Mouse (Mus musculus) right cerebral cortex, adult 2 months (tissue): ENCODE data around the gene Rapgef4.

Source experiments
- DNase-seq, 2 experiments: peaks; one replicate each; pipeline ENCODE4 v3.0.0; 2021 to 2022; ENCODE audit warnings: low spot score in 2 of 2

Rapgef4 gene

DNA sequence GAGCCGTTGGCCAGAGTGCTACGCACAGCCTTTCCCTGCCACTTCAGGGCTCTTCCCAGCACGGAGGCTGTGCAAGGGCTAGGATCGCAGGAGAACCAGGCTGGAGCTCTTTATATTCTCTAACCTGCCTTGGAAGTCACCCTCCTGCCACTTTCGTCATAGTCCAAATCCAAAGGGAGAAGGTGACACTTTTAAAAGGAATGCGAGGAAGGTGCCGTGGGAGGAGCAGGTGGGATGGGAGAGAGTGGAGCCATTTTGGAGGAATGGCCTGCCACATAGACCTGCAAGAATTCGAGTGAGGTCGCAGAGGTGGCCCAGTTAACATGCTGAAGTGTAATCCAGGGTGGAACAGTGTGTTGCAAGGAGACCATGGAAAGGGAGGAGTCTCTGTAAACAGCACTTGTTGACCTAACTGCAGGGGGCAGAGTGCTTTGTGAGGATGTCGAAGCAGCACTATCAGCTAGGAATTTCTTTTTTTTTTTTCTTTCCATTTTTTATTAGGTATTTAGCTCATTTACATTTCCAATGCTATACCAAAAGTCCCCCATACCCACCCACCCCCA, 94.0 kb downstream of the Rapgef4 start:
- DNase-seq, result no peak

DNA sequence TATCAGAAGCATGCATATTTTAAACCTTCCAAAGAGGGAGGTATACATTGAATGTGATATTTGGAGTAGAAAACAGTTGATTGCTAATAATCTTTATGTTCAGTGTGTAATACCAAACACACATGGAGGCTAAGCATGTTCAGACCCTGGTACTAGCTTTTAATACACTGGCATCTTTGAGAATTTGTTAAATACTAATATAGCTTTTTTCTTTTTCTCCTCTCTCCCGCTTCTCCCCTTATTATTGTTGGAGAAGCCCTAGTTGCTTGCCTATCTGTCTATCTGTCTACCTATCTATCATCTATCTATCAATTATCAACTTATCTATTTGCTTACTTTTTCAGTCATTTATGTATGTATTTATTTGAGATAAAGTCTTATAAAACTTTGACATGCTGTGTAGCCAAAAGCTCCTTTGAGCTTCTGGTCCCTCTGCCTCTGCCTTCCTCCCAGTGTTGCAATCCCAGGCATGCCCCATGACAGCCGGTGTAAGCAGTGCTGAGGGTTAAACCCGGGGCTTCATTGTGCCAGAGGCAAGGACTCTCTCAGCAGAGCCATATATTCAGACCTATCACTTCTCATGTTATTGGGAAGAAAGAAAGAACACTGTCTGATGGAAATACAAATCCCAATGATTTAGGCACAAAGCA, 96.6 kb downstream of the Rapgef4 start:
- DNase-seq, result no peak

DNA sequence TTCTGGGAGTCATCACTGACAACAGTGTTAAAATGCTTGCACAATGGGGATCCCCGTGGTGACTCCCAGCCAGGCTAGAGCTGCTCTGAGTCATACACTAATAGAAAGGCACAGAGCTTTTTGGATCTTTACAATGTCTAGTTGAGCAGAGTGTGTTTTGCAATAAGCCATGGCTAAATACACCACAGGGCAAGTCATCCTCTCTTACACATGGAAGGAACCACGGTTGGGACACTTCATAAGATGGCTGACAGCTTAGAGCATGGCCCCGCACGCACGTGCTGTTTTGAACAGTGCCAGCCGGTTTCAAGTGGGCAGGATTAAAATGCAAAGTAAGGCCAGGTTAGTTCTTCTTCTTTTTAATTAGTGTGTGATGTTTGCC, 97.1 kb downstream of the Rapgef4 start:
- DNase-seq, result no peak

DNA sequence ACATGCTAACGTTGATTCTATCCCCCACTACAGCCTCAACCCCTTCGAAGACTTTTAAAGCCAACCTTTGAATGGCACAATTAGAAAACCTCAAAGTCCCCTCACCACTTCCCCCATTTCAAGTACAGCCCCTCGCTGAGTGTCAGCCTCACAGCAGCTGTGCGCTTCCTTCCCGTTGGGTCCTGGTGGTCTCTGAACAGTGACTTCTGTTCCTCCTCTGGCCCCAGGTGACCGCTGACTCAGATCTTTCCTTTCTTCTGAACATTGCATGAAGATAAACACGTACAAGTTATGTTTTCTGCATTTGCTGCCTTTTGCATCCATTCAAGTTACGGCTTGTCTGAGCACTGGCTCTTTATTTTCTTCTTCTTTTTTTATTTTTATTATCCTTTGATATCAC, 98.1 kb downstream of the Rapgef4 start:
- DNase-seq, result no peak

DNA sequence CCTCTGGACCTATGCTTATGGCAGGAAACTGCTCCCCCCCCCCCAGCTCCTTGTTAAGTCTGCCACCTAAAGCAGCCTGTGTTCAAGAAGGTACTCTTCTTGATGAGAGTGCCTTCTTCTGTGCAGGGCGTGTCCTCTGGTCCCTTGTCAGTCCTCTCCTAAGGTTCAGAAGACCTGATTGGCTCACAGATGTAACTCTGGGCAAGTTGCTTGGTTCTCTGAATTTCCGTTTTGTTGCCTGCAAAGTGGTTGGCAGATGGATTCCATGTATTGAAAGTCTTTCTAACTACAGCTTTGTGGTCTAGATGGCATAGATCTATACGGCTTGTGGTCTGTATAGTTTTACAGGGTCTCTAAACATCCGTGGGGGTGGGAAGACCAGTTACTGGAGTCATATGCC, 101.8 kb downstream of the Rapgef4 start:
- no peak for DNase-seq

DNA sequence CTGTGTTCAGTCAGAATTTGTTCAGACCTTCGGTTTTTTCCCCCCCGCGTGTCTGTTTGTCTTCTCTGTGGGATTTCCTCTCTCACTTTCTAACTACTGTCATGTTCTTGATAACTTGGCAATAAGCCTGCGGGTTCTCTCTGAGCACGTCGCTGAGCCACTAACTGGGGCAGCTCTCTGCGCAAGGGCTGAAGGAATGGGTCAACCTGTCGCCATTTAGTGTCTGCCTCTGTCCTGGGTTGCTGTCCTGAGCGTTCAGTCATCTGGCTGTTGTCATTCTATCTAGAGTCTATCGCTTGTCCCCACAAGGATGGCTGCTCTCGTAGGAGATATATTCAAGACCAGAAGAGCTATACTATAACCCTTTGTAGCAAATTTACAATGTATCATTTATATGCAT, 107.8 kb downstream of the Rapgef4 start:
- DNase-seq, result no peak

DNA sequence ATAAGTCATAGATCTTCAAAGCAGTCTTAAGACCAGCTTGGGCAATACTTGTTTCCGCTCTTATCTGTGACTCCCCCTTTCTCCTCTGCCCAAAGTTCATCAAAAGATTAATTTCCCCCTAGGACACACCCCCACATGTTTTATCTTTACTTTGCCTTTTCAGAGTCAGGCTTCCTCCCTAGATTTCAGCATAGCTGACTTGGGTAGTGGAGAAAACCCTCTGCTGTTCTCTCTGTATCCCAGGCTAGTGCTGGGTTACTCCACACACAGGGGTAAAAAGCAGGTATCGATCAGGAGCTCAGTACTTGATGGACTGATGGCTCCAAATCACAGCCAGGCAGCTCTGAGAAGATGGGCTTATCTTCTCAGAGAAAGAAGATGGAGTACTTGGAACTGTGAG, 109.0 kb downstream of the Rapgef4 start:
- DNase-seq, result no peak

DNA sequence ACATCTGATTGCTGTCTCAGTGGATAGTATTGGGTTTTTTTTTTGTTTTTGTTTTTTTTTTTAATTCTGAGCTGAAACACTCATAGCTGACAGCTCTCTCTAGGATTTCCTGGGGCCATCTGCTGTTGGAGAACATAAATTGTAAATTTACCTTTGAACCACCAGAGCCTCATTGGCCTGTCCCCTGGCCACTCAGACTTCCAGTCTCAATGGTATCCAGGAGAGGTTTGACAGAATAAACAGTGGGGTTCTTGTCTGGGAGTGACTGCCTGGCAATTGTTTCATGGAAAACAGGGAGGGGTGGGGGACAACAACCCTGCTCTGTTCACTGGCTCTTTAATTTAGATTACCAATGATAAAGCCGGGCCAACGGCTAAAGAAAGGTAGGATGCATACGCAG, 111.0 kb downstream of the Rapgef4 start:
- DNase-seq, result no peak

DNA sequence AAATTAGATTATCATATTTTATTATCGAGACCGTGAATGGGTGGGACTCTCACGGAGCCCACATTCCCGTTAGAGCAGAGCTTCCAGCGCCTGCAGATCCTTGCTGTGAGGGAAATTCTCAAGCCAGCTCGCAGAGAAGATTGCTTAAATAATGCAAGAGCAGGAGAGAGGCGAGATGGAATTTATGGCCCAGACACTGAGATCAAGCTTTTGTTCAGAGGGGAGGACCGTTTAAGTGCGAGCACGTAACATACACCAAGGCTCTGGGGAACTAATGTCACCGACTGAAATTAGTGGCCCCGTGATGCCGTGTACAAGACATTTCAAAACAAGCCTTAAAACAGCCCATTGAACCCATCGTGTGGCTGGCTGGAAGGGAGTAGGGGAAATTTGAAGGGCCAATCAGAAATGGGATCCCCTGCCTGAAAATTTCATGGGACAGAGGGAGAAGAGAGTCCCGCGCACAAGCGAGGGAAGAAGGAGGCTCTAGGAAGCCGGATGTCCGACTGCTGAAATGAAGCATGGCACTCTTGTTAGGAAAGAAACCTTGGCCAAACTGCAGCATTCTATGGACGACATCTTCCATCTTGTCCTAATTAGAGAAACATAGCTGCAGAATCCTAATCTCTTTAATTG, 112.5 kb downstream of the Rapgef4 start:
- no peak for DNase-seq

DNA sequence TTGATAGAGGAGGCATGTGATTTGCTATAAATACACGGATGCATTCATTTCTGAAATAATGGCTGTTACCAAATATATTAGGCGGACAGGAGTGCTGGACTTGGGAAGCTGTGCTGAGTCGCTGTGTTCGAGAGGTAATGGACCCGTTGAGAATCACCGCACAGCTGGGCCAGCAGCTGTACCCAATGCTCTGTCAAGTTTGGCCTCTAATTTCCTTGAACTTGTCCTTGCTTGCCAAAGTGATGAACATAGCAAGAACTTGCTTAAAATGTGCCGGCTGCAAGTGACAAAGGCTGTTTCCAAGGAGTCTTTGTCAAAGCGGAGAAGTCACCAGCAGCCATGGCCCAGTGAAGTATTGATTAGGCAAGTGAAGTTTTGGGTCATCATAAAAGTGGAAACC, 113.0 kb downstream of the Rapgef4 start:
- no peak for DNase-seq

DNA sequence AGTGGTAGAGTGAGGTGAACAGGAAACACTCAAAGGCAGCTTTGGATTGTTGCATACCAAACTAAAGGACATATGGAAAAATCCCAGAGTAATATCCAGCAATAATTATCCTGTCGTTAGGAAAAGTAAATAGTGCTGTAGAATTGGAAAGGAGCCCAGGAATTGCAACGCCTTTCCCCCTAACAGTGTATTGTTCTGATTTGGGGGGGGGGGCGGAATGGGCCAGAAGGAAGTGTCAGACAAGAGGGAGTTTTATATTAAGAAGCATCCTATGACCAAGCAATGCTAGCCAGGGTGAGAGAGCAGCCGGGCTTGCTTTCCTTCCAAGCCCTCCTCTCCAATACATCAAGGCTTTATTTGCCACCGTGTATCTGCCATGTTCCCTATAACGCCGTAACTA, 113.4 kb downstream of the Rapgef4 start:
- DNase-seq, result no peak

DNA sequence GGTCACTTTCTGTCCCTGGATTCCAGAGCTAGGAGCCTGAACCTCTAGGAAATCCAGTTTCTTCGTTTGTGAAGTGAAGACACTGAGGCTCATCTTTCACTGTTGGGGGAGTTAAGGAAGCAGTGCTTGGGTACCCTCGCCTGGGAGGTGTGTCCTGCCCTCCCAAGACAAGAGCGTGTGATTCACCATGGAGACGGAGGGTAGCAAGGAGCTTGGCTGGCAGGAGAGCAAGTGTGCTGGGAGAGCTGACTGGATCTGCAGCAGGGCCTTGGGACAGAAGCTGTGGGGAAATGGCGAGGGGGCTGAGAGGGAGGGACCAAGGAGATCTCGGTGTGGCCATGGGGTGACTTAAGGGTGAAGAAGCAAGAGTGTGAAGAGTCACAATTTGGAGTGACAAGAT, 114.0 kb downstream of the Rapgef4 start:
- DNase-seq, result no peak

DNA sequence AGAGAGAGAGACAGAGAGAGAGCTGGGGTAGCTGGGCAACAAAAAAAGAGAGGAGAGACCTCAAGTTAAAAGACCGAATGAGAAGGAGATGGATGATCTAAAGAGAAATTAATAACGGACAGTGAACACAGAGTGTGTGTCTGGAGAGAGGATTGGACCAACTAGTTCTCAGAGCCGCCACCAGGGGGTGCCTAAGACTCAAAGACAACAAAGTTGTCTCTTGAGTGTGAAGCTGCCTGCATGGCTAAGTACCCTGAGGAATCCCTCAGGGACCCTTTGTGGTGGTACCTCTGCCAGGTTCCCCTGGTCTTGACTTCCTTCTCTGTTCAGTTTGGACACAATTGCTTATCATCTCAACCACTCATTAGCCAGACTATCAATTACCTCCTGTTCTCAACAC, 115.3 kb downstream of the Rapgef4 start:
- no peak for DNase-seq

DNA sequence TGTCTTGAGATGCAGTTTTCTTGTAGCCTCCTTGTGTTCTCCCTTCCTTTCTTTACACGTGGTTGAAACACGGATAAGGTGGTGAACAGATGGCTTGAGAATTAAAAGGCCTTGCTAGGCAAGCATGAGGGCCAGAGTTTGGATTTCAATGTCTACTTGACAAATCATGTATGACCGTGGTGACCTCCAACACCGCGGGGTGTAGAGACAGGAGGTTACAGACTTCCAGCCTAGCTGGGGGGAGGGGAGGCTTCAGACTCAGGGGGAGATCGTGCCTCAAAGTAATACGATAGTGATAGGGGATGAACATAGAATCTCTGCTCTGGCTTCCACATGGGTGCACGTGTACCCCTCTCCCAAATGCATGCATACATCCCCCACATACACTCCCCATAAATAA, 117.3 kb downstream of the Rapgef4 start:
- DNase-seq, result no peak

DNA sequence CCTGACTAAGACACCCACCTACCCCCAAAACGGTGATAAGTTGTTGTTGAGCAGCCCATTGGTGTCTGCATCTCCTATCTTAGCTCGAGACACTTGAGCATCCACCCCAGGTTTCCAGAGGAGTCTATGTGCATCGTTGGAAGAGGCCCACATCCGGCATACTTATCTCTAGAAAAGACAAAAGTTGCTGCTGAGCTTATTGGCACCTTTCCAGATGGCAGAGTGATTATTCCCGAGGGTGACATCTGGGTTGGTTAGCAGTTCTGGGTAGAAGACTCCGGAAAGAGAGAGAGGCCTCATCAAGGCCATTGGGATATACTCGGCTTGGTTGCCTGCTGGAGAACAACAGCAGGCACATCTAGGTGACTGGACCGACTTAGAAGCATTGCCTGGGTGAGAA, 123.6 kb downstream of the Rapgef4 start:
- no peak for DNase-seq

DNA sequence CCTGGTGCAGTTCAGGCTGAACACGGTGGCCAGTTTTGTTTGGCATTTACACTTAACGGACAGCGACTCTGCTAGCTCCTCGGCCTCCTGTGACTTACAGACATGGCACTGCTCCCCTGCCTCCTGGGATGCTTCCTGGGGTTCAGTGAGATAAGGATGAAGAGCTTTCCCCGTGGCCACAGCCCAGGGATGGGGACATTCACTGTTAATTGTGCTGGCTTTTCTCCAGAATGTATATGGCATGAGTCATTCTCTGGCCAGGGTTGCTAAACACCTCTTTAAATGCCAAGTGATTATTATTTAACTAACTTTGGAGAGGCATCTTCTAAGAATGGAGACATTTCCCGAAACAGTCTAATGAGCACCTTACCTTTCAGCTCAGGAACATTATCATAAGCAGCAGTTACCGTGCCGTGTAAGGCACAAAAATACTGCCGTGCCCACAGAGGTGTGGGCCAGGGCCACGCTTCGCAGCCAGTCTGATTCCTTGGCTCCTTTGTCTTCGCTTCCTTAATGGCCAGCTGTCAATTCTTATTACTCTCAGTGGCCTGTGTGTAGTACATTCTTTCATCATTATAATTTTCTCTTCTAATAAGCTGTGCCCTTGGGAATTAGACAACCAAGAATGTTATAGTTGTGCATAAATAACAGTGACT, 126.6 kb downstream of the Rapgef4 start:
- DNase-seq, result no peak

DNA sequence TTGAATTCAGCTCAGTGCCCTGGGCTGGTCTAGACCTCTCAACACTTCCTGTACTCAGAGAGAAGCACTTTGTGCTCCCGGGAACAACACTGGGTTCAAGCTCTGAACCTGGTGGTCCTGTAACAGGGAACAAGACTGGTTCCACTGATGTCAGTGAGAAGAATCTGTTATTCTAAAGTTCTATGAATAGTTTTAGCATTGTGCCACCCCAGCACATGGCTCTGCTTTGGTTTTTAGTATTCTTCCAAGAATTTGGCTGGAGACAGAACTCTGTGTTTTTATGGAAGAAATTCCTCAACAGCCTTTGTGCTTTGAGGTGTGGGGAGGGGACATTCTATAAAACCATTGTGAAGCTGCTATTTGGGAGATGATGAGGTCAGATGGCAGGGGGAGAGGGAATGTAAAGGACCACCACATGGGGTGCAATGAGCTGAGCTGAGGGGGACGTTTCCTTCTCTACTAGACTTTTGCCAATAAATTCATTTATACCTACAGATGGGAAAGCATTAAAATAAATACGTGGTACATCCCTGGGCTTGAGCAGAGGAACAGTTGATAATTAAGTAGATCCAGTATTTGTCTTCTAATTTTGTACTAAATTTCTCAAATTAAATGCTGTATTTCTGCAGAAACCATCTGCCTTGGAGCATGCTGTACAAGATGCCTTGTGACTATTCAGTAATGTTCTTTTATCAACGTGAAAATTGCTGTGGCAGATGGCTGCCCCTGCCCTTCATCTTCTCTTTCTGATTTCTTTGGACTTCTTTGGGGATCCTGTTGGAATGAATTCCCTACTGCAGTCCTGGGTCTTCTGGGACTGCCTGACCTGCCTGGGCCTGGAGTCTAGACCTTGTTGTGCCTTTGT, 127.6 kb downstream of the Rapgef4 start:
- DNase-seq, result no peak

DNA sequence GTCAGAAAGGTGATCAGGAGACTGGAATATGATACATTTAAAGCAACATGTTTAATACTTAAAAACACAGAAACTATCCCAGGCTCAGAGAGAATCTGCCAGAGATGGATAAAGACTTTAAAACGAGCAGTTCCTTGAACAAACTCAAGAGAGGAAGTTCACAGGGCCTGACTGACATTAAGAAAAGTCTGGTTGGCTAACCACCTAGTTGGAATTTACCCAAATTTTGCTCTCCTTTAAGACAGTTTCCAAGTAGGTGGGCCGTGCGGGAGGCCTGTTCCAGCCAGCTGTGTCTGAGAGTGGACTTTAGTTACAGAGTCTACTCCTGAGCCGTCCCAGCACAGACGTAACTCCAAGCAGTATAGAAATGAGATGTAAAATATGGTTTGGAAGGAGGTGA, 129.4 kb downstream of the Rapgef4 start:
- DNase-seq, result no peak

DNA sequence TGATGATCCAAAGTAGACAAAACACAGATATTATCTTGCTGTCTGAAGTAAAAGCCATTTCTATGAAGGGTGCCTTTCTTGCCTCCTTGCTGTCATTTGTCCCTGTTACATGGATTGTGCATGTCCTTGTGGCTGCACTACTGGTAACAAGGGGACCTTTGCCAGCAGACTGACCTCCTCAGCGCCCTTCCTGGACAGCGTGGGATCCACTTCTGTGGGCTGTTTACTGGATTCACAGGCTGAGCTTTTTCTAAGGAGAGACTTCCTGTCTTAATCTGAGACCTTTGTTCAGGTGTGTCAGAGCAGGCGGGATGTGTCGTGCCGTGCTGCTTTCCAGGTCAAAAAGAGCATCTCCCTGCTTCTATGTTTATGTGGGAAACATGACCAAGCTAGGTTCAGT, 132.7 kb downstream of the Rapgef4 start:
- no peak for DNase-seq

DNA sequence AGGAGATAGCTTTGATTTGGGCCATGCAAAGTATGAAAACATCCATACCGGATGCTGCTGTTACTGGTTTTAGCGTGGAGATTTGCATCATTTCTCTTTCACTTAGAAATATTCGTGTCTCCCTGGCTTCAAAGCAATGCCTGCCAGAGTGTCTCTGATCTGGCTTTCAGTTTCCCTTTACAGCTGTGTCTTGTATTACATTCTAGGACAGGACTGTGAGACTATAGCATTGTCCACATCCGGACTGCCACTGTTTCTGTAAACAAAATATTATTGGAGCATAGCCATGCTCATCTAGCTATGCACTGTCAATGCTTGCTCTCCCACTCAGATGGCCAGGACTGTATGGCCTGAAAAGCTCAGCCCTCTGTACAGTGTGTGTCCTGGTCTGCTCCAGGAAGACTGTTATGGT, 133.1 kb downstream of the Rapgef4 start:
- no peak for DNase-seq

DNA sequence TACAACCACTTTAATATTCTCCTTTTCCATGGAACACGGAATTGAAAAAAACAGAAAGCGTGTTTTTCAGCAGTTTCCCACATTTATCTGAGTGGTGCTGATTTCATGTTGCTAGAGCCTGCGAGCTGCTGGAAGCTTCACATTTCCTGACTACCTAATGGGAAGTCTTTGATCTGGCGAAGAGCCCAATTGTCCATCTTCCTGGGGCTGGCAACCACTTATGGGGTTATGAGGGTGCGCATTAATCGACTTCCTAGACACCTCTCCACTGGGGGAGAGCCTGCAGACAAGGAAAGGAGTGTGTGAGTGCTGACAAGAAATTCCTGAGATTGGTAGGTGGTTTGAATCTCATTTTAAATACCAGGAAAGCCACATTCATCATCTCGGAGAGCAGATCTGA, 135.1 kb downstream of the Rapgef4 start:
- no peak for DNase-seq

DNA sequence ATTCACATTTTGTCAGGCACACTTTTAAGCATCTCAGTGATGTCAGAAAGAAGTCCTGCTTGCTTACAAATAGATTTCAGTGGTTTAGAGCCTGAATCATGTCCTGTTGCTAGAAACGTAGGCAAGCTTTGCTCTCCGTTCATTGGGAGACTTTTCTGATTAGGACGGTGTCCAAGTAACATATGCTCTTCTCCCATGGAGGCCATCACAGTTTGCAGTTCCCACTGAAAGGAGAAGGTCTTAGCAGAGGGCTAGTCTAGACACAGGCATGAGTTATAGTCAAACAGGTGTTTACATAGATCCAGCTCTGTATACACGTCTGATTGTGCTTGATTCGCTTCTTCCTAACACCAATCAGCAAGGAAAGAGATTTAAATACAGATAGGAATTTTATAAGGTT, 135.7 kb downstream of the Rapgef4 start:
- no peak for DNase-seq
